Mouse (Mus musculus) CD4-positive, CD25-positive, alpha-beta regulatory T cell, adult 2 months (primary cell): ENCODE measurements at regions not wholly inside any gene's neighbourhood (a gene's known extent, or its start where the extent isn't known, plus 50 kb on each side); places are given as distances from the start of the nearest gene placed in this dataset.

Source experiments
- DNase-seq: peaks from one replicate; pipeline ENCODE4 v3.0.0-alpha.2; 2012; ENCODE audit warnings: low read depth, low spot score

- DNase-seq, result no peak
Measured at GRCm38 (mm10) chr17:85932360-85933132, 212.4 kb downstream of the Srbd1 start.

- no peak for DNase-seq
Measured at GRCm38 (mm10) chr17:85931955-85932354, 213.0 kb downstream of the Srbd1 start.

GRCm38 (mm10) chr17:85930789-85931188 lies 214.2 kb downstream of the Srbd1 start:
- no peak for DNase-seq

- no peak for DNase-seq
Measured at GRCm38 (mm10) chr17:85930331-85930730, 214.6 kb downstream of the Srbd1 start.

GRCm38 (mm10) chr17:85929699-85930286 lies 215.2 kb downstream of the Srbd1 start:
- no peak for DNase-seq

- no peak for DNase-seq
Measured at GRCm38 (mm10) chr17:85928543-85928942, 216.4 kb downstream of the Srbd1 start.

- no peak for DNase-seq
Measured at GRCm38 (mm10) chr17:85927261-85927660, 217.7 kb downstream of the Srbd1 start.

- no peak for DNase-seq
Measured at GRCm38 (mm10) chr17:85926044-85926443, 218.9 kb downstream of the Srbd1 start.

- DNase-seq, result no peak
Measured at GRCm38 (mm10) chr17:85921219-85921673, 223.7 kb downstream of the Srbd1 start.

- DNase-seq, result no peak
Measured at GRCm38 (mm10) chr17:85919868-85920267, 225.1 kb downstream of the Srbd1 start.

- DNase-seq, result no peak
Measured at GRCm38 (mm10) chr17:85915870-85916269, 227.8 kb upstream of the Six2 start.

- no peak for DNase-seq
Measured at GRCm38 (mm10) chr17:85914062-85914461, 226.0 kb upstream of the Six2 start.

GRCm38 (mm10) chr17:85908709-85909108 lies 220.6 kb upstream of the Six2 start:
- no peak for DNase-seq

- DNase-seq, result no peak
Measured at GRCm38 (mm10) chr17:85906597-85907187, 218.6 kb upstream of the Six2 start.

GRCm38 (mm10) chr17:85902575-85902974 lies 214.5 kb upstream of the Six2 start:
- no peak for DNase-seq

GRCm38 (mm10) chr17:85899096-85899495 lies 211.0 kb upstream of the Six2 start:
- DNase-seq, result no peak

- DNase-seq, result no peak
Measured at GRCm38 (mm10) chr17:85895978-85896377, 207.9 kb upstream of the Six2 start.

- no peak for DNase-seq
Measured at GRCm38 (mm10) chr17:85891243-85891642, 203.2 kb upstream of the Six2 start.

GRCm38 (mm10) chr17:85889746-85890532 lies 201.9 kb upstream of the Six2 start:
- DNase-seq, result no peak

GRCm38 (mm10) chr17:85888568-85889398 lies 200.7 kb upstream of the Six2 start:
- DNase-seq, result no peak

- no peak for DNase-seq
Measured at GRCm38 (mm10) chr17:85886675-85887074, 198.6 kb upstream of the Six2 start.
